Mouse (Mus musculus): ENCODE measurements around the gene Dtx3. TPM values are rescaled to one million over a fixed set of nuclear protein-coding genes. Genes with fewer than 3 reads are reported as not detected.
"Not testable (repeated sequence)": the region's sequence is repeated elsewhere in the genome, so short reads cannot be mapped to it uniquely, and the experiment has no call there.

The Dtx3 gene
- polyA plus RNA-seq, 1 experiment from 2014 or later, result 75.1 TPM

DNA sequence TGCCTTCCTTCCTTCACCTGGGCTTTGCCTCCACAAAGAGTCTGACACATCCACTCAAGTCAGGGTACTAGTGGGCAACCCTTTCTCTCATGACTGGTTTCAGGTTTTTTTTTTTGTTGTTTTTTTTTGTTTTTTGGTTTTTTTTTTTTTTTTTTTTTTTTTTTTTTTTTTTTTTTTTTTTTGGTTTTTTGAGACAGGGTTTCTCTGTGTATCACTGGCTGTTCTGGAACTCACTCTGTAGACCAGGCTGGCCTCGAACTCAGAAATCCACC is 3.5 kb downstream of the Dtx3 start:
- not testable (repeated sequence) for ATAC-seq (ENCODE audit: insufficient number of reproducible peaks, low FRiP score); H3K27ac ChIP-seq (ENCODE audit: poor library complexity, severe bottlenecking); H3K4me2 ChIP-seq; H3K27me3 ChIP-seq (replicated peaks); H3K9ac ChIP-seq; H3K4me3 ChIP-seq; H3K9me3 ChIP-seq (replicated peaks)
- 58% methylated on average over 1 of the region's 1 CpGs for WGBS
- H3K4me1 ChIP-seq (replicated peaks), result peaks cover 54% of the 10 kb centered on the region
- H3K36me3 ChIP-seq, result peaks cover 19% of the 10 kb centered on the region

DNA sequence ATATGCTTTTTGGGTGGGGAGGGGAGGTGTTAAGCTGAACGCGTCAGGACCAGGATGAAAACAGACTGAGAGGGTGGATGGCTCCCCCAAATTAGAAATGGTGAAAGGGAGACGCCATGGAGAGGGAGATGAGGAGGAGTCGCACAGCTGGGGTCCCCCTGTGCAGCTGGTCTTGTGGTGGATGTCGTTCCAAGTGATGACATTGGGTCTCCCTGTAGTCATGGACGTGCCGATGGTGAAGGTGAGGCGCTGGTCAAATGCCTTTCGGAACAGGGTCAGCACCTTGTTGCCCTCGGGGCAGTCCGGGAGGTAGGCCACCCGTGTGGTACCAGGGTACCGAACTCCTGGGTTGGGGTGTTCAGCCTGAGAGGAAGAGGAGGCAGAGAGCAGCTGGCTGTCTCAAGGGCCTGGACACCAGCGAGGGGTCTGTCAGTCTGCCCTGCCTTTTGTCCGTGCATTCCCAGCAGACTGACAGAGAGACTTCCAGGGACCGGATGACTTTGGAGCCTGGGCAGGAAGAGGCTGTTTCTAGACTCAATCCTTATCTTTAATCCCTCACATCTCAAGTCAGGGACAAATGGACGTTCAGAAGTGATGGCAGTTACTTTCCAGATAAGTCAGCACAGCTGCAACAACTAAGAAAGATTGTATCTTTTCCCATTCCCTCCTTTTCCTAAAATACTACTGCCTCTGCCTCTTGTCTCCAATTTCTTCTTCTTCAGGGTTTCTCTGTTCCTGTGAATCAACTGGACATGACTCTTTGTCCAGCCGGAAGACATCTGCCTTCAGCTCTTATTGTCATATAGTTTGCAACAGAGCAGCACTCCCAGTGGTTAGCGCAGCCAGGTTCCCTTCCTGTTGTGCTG is 4.1 kb downstream of the Dtx3 start:
- Histone ChIP-seq H3K4me3 (no peak overlapping the region), H3K27ac (ENCODE audit: poor library complexity, severe bottlenecking) (0 out of 2 replicates have a peak overlapping the region, but pooled peaks have one; percentile 49), H3K36me3 (peaks cover 25% of the 10 kb centered on the region), H3K27me3 (replicated peaks) (no peaks in the 10 kb centered on the region; the same call in 1 of the 2 replicates), H3K4me1 (replicated peaks) (peaks cover 50% of the 10 kb centered on the region), H3K9ac (no peak overlapping the region), H3K9me3 (replicated peaks) (0 out of 2 replicates have a peak, but pooled peaks cover 3% of the 10 kb centered on the region), H3K4me2 (no peak overlapping the region)
- ATAC-seq (ENCODE audit: insufficient number of reproducible peaks, low FRiP score), result no peak
- WGBS, result 56% methylated on average over 19 of the region's 19 CpGs

DNA sequence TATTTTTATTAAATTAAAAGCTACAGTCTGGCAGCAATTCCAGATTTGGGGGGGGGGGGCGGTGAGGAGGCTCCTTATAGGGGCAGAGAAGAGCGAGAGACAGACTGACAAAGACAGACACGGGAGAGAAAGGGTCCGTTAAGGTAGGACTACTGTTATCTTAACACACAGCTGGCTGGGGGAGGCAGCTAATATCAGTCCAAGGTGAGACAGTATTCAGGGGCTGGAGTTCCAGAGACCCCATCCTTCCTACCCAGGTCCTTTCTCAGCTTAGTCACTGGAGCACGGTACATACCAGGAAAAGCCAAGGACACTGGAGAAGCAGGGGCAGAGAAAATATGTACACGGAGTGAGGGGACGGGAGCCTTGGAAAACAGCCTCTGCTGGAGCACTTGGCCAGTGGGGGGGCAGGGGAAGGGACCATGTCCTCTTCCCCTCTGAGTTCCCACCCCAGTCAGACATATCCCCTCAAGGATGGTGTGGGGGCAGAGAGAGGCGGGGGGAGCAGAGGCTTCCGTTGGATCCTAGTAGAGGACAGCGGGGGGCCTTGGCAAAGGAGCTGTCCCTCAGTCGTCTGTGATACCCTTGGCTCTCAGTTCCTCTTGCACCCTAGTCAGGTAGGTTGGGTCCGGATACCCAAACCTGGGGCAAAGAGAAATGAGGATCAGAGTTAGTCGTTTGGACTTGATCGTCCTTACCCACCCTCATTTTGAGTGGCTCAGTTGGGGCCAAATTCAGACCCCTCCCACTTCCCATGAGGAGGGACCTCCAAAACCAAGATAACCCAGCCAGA is 4.9 kb downstream of the Dtx3 start:
- Histone ChIP-seq H3K4me3 (peak overlapping the region; percentile 81), H3K36me3 (peaks cover 25% of the 10 kb centered on the region), H3K9me3 (replicated peaks) (0 out of 2 replicates have a peak, but pooled peaks cover 3% of the 10 kb centered on the region), H3K9ac (peak overlapping the region; percentile 83; the same call in 1 of the 2 replicates), H3K27ac (ENCODE audit: poor library complexity, severe bottlenecking) (peak overlapping the region; percentile 56; the same call in 1 of the 2 replicates), H3K4me2 (peak overlapping the region; percentile 97), H3K4me1 (replicated peaks) (peaks cover 49% of the 10 kb centered on the region), H3K27me3 (replicated peaks) (peaks cover 2% of the 10 kb centered on the region; the same call in 1 of the 2 replicates)
- no peak for ATAC-seq (ENCODE audit: insufficient number of reproducible peaks, low FRiP score)
- WGBS, result 32% methylated on average over 13 of the region's 14 CpGs

DNA sequence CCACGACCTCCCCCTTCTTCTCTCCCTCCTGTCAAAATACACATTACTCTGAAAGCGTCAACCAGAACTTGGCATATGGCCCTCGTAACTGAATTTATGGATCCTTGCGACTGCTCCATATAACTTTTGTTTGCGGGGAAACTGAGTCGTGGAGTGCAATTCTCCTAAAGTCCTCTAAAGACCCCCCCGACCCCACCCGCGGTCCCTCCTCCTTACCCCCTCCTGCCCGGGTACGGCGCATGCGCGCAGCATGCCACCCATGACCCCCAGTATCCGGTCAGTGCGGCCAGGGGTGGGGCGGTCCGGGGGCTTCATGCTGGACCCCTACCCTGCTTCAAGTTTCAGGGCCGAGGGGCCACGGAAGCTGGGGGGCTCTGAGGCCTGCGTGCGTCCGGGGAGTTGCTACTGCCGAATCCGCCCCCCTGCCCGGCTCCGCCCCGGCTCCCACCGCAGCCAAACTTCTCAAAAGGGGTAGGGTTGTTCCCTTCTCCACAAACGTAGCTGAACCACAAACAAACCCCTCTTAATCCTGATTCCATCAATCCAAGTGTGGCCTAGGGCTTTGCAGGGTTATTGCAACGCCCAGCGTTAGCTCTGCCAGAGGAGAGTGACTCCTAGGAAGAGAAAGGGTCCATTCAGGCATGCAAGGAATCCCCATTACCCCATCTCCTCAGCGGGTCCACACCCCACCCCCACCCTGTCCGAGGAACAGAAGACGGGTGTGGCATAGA is 5.7 kb downstream of the Dtx3 start, which contains the start of gene Arhgef25:
TSS of gene Arhgef25 (minus strand) at position 433 of the 731 bp plus-strand sequence.
- Histone ChIP-seq H3K4me3 (peak within 1 kb of the TSS; percentile 81), H3K4me1 (replicated peaks) (peaks cover 46% of the 10 kb centered on the region), H3K9me3 (replicated peaks) (0 out of 2 replicates have a peak, but pooled peaks cover 3% of the 10 kb centered on the region), H3K27me3 (replicated peaks) (peaks cover 8% of the 10 kb centered on the region), H3K27ac (ENCODE audit: poor library complexity, severe bottlenecking) (peak within 1 kb of the TSS; percentile 56), H3K4me2 (peak within 1 kb of the TSS; percentile 97), H3K9ac (peak within 1 kb of the TSS; percentile 83), H3K36me3 (peaks cover 25% of the 10 kb centered on the region)
- ATAC-seq (ENCODE audit: insufficient number of reproducible peaks, low FRiP score), result peak; percentile 19; the same call in 1 of the 2 replicates
- 2% methylated on average over 35 of the region's 35 CpGs for WGBS

DNA sequence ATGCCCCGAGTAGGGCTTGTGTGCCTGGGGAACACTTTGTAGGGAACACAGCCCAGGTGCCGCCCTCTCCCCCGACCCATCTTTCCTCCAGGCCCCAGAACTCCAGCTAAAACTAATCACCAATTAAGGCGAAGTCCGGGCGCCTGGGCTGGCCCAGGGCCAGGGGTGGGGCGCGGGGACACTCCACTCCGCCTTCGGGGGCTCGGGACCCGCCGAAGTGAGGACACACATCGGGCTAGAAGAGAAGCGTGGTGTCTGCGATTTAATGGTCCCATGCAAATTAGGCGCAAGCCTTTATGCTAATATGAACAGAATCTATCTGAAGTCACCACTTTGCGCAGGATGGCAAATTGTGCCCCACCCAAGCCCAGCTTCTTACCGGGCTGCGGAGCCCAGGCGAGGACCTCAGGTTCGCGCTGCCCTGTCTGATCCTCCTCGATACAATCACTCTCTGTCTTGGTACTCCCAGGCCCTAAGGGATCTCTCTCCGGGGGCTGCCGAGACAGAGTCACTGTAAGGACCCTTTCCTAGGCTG is 6.3 kb downstream of the Dtx3 start:
- peaks cover 25% of the 10 kb centered on the region for H3K36me3 ChIP-seq
- H3K4me3 ChIP-seq, result peak overlapping the region; percentile 81
- H3K27ac ChIP-seq (ENCODE audit: poor library complexity, severe bottlenecking), result peak overlapping the region; percentile 56
- peaks cover 40% of the 10 kb centered on the region for H3K4me1 ChIP-seq (replicated peaks)
- H3K4me2 ChIP-seq, result peak overlapping the region; percentile 97
- 0% methylated on average over 26 of the region's 26 CpGs for WGBS
- peak overlapping the region; percentile 83 for H3K9ac ChIP-seq
- peaks cover 14% of the 10 kb centered on the region for H3K27me3 ChIP-seq (replicated peaks)
- 0 out of 2 replicates have a peak, but pooled peaks cover 3% of the 10 kb centered on the region for H3K9me3 ChIP-seq (replicated peaks)
- ATAC-seq (ENCODE audit: insufficient number of reproducible peaks, low FRiP score), result peak; percentile 15

DNA sequence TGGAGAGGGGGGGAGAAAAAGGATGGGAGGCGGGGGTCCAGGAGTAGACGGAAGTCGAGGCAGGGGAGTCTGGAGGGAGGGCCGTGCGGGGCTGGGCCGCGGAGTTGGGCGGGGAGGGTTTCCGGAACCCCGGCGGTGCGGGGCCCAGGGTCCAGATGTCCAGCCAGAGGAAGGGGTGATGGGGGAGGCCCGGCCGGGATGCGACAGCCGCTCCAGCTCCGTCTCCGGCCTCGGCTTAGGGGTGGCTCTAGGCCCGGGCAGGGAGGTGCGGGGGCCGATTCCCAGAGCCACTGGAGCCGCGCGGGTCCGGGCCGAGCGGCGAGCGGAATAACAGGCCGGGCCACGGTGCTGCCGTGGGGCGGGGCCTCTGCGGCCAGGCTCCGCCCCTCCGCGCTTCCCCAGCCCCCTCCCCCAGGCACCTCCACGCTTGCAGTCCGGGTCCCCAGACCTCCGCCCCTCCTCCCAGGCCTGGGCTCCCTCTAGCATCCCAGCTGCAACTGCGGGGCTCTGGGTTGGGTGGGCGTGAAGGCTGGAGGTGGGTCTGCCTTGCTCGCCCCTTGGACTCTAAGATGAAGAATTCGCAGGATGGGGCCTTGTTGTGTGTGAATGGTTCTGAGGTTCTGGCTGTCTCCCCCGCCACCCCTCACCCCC is 6.9 kb downstream of the Dtx3 start:
- 0 out of 2 replicates have a peak, but pooled peaks cover 3% of the 10 kb centered on the region for H3K9me3 ChIP-seq (replicated peaks)
- peaks cover 25% of the 10 kb centered on the region for H3K36me3 ChIP-seq
- H3K27ac ChIP-seq (ENCODE audit: poor library complexity, severe bottlenecking), result peak overlapping the region; percentile 56
- WGBS, result under 1% methylated on average over 46 of the region's 46 CpGs
- peaks cover 45% of the 10 kb centered on the region for H3K4me1 ChIP-seq (replicated peaks)
- peak overlapping the region; percentile 97 for H3K4me2 ChIP-seq
- peak overlapping the region; percentile 83 for H3K9ac ChIP-seq
- ATAC-seq (ENCODE audit: insufficient number of reproducible peaks, low FRiP score), result peak; percentile 88
- H3K4me3 ChIP-seq, result peak overlapping the region; percentile 81
- peaks cover 20% of the 10 kb centered on the region for H3K27me3 ChIP-seq (replicated peaks)

DNA sequence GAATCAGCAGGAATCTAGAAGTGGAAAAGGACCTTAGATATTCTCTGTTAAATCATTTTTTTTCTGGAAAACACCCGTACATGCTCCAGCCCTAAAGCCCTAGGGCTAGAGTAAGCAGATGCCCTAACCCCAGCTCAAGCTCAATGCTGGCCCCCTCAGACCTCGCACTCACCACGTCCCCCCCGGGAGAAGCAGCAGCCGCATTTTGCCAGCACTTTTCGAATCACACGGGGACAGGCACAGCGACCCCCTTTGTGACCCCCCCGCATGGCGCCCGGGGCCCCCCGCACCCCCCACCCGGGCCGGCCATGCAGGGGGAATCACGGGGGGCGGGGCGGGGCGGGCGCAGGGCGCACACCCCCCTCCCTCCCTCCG is 7.5 kb downstream of the Dtx3 start:
- ATAC-seq (ENCODE audit: insufficient number of reproducible peaks, low FRiP score), result no peak
- H3K36me3 ChIP-seq, result peaks cover 25% of the 10 kb centered on the region
- peak overlapping the region; percentile 81 for H3K4me3 ChIP-seq
- H3K9ac ChIP-seq, result peak overlapping the region; percentile 83
- WGBS, result 2% methylated on average over 13 of the region's 21 CpGs
- H3K27me3 ChIP-seq (replicated peaks), result peaks cover 25% of the 10 kb centered on the region
- 0 out of 2 replicates have a peak, but pooled peaks cover 3% of the 10 kb centered on the region for H3K9me3 ChIP-seq (replicated peaks)
- H3K27ac ChIP-seq (ENCODE audit: poor library complexity, severe bottlenecking), result peak overlapping the region; percentile 56
- H3K4me1 ChIP-seq (replicated peaks), result peaks cover 45% of the 10 kb centered on the region
- peak overlapping the region; percentile 97 for H3K4me2 ChIP-seq

DNA sequence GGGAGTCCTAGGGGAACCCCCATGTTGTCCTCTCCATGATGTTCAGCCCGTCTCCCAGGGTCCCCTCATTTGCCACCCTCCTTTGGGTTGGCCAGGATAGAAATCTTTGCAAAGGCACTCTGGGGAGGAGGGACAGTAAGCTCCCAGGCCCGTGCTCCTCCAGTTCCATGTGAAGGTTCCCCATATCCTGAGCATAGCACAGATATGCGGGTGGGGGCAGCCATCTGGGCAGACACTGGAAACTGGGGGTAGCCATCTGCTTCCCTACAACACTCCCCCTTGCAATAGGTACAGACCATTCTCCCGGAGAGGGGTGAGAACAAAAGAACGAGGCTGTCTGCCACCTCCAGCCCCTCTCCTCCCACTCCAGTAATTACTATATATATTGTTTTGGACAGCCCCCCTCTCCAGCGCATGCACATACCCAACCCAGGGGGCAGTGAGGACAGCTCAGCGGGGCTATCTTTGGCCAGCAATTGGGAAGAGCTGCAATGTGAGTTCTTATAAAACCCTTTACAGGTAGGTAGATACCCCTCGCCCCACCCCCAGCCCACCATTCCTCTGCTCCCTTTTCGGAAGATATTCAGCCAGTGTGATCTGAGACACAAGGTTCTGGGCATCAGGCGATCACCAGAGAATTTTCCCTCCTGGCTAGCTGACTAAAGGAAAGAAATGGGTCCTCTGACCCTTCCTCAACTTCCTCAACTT is 8.0 kb downstream of the Dtx3 start:
- no peak for ATAC-seq (ENCODE audit: insufficient number of reproducible peaks, low FRiP score)
- Histone ChIP-seq H3K9me3 (replicated peaks) (0 out of 2 replicates have a peak, but pooled peaks cover 3% of the 10 kb centered on the region), H3K27ac (ENCODE audit: poor library complexity, severe bottlenecking) (no peak overlapping the region), H3K4me3 (peak overlapping the region; percentile 81), H3K4me1 (replicated peaks) (peaks cover 45% of the 10 kb centered on the region), H3K9ac (0 out of 2 replicates have a peak overlapping the region, but pooled peaks have one; percentile 83), H3K36me3 (peaks cover 21% of the 10 kb centered on the region), H3K27me3 (replicated peaks) (peaks cover 30% of the 10 kb centered on the region), H3K4me2 (peak overlapping the region; percentile 97)
- 48% methylated on average over 10 of the region's 10 CpGs for WGBS

DNA sequence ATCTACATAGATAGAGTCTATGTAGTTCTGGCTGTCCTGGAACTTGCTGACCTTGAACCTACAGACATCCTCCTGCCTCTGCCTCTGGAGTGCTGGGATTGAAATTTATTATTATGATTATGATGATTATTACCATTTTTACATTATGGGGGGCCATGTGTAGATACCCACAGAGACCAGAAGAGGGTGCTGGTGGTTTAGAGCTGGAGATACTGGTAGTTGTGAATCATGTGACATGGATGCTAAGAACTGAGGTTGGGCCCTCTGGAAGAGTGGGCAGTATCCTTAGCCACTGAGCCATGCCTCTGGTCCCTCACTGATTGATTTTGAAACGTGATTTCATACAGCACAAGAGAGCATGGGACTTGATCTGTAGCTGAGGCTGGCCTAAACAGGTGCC is 9.1 kb downstream of the Dtx3 start:
- WGBS, result 76% methylated on average over 1 of the region's 1 CpGs
- peaks cover 17% of the 10 kb centered on the region for H3K36me3 ChIP-seq
- peaks cover 44% of the 10 kb centered on the region for H3K4me1 ChIP-seq (replicated peaks)
- H3K9me3 ChIP-seq (replicated peaks), result 0 out of 2 replicates have a peak, but pooled peaks cover 3% of the 10 kb centered on the region
- H3K27ac ChIP-seq (ENCODE audit: poor library complexity, severe bottlenecking), result no peak overlapping the region
- H3K27me3 ChIP-seq (replicated peaks), result peaks cover 41% of the 10 kb centered on the region
- H3K9ac ChIP-seq, result no peak overlapping the region
- no peak for ATAC-seq (ENCODE audit: insufficient number of reproducible peaks, low FRiP score)
- no peak overlapping the region for H3K4me3 ChIP-seq
- H3K4me2 ChIP-seq, result no peak overlapping the region
